Mouse (Mus musculus) CH12.LX (cell line): Measurements from ENCODE around the gene Ttpal.

Experiments
- CTCF ChIP-seq, 2 experiments: IDR thresholded peaks in 1 of 2; conservative IDR thresholded peaks in 1 of 2; 2 replicates each; pipeline ENCODE4 v1.5.1; 2011 to 2012; ENCODE audit warnings: low read depth in 2 of 2, low read length in 2 of 2, improper control_type of control experiment in 1 of 2, inconsistent platforms in 1 of 2, mild to moderate bottlenecking in 1 of 2, moderate library complexity in 1 of 2
- EP300 ChIP-seq: IDR thresholded peaks from 2 replicates; pipeline ENCODE4 v1.6.1; 2011; ENCODE audit warnings: low read length, improper control_type of control experiment
- ETS1 ChIP-seq: conservative IDR thresholded peaks from 2 replicates; pipeline ENCODE4 v1.6.1; 2012; ENCODE audit warnings: low read depth, mild to moderate bottlenecking, inconsistent platforms, low read length, improper control_type of control experiment, moderate library complexity
- HCFC1 ChIP-seq: IDR thresholded peaks from 2 replicates; pipeline ENCODE4 v1.6.1; 2012; ENCODE audit warnings: low read depth, mild to moderate bottlenecking, inconsistent platforms, low read length, improper control_type of control experiment
- MAZ ChIP-seq: IDR thresholded peaks from 2 replicates; pipeline ENCODE4 v1.6.1; 2012; ENCODE audit warnings: low read depth, mild to moderate bottlenecking, inconsistent platforms, low read length, improper control_type of control experiment, moderate library complexity
- NRF1 ChIP-seq: IDR thresholded peaks from 2 replicates; pipeline ENCODE4 v1.6.1; 2014; ENCODE audit warnings: low read depth, mild to moderate bottlenecking, inconsistent platforms, low read length, improper control_type of control experiment, moderate library complexity
- ZNF384 ChIP-seq: IDR thresholded peaks from 2 replicates; pipeline ENCODE4 v1.6.1; 2012; ENCODE audit warnings: low read depth, low read length, improper control_type of control experiment, inconsistent platforms

DNA sequence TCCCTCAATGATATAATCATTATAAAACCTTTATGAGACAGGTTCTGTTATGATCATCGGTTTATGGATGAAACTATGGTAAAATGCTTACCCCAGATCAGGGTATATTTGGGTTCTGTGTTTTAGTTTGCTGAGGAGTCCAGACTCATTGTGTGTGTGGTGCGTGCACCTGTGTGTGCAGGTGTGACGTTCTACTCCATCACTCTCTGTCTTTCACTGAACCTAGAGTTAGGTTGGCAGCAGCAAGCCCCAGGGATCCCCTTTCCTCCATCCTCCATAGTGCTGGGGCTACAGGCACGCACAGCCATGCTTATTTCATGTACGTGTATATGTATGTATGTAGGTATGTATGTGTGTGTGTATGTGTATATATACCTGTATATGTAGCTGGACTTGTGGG lies 60.0 kb downstream of the Ttpal start:
- no peak for TF ChIP-seq MAZ
- TF ChIP-seq ETS1 = no peak
- TF ChIP-seq NRF1 = 0 out of 2 replicates have a peak, but pooled peaks have one; percentile 22
- no peak for TF ChIP-seq CTCF (conservative IDR thresholded peaks at IDR 0.05 in 1 of 2, IDR thresholded peaks at IDR 0.05 in 1 of 2; ENCODE audit: low read depth in 2 of 2, low read length in 2 of 2)
- no peak for TF ChIP-seq HCFC1
- no peak for TF ChIP-seq ZNF384
- no peak for TF ChIP-seq EP300
